Mouse (Mus musculus) embryonic fibroblast, embryonic 13.5 days (primary cell): ENCODE data around the gene Gm20388.

Source experiments
- CTCF ChIP-seq: IDR thresholded peaks from 2 replicates; pipeline ENCODE4 v1.5.1; 2011; ENCODE audit warnings: mild to moderate bottlenecking, control low read depth, low read length, moderate library complexity, borderline replicate concordance; ENCODE audit not compliant: insufficient read depth
- POLR2A ChIP-seq: IDR thresholded peaks from 2 replicates; pipeline ENCODE4 v1.6.1; 2011; ENCODE audit warnings: low read depth, mild to moderate bottlenecking, control low read depth, low read length, moderate library complexity

- TF ChIP-seq CTCF (no peak), POLR2A (no peak)
These were observed 3794.7 kb downstream of the Gm20388 start for GRCm38 (mm10) chr8:123705376-123705775.
